Mouse (Mus musculus) embryonic fibroblast, embryonic 13.5 days (primary cell): Measurements from ENCODE around the gene Arfip2.

Experiments used
- CTCF ChIP-seq: IDR thresholded peaks from 2 replicates; pipeline ENCODE4 v1.5.1; 2011; ENCODE audit warnings: mild to moderate bottlenecking, control low read depth, low read length, moderate library complexity, borderline replicate concordance; ENCODE audit not compliant: insufficient read depth
- POLR2A ChIP-seq: IDR thresholded peaks from 2 replicates; pipeline ENCODE4 v1.6.1; 2011; ENCODE audit warnings: low read depth, mild to moderate bottlenecking, control low read depth, low read length, moderate library complexity

DNA sequence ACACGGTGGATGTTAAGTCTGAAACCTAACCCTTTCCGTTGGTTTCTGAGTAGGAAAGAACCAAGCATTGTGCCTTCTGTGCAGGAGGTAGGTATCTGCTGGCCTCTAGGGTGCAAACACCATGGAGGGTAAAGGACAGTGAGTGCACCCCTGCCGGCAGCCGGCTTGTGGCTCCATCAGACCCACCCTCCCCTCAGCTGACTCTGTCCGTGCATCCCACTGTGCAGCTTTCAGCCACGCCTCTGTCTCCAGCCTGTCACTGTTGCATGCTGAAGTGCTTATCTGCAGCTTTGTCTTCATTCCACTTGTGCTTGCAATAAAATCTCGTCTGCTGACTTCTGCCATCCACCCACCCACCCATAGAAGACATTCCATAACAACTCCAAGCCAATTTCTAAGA, 50.1 kb downstream of the Arfip2 start:
- TF ChIP-seq CTCF = no peak
- TF ChIP-seq POLR2A = no peak
